ENCODE assay signal across 8 mouse cellular contexts in the genomic region with DNA sequence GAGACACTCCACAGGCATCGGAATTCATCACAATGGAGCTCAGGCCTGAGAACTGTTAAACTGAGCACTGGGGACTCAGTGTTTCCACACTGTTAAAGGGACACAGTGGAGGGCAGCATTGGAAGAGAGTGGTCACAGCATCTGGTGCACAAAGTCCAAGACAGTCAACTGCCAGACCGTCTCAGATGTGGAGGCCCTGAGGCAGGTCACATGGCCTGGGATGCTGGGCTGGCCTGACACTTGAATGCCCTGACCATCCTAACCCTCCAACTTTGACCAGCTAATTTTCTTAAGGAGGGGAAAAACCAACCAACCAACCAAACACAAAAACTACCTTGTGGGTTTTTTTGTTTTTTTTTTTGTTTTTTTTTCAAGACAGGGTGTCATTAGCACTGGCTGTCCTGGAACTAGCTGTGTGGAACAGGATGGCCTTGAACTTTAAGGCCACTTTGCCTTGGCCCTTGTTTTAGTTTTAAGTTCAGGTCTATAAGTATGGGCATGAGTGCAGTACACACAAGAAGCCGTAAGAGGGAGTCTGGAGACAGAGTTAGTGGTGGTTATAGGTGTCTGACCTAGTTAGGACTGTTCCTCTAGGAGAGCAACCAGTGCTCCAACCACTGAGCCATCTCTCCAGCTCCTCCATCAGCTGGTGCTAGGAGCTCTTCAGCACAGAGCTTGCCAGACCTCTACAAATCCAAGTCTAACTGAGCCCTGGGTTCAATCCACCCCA. TPM values are rescaled to one million over a fixed set of nuclear protein-coding genes. Genes with fewer than 3 reads are reported as not detected.
A peak's percentile ranks its signal among the peaks of the same experiment; 100 is the strongest.
DNase-seq lines count a peak whose midpoint lies in the region; ATAC-seq and TF ChIP-seq lines count a peak whose summit lies in the region.

No protein-coding gene starts in this region.

- 73% methylated on average over 3 of the region's 3 CpGs for WGBS in lung, embryonic 14.5 days
- 85% methylated on average over 3 of the region's 3 CpGs for WGBS in forebrain, postnatal 0 days

- TF ChIP-seq CTCF in lung, embryonic 14.5 days (IDR thresholded peaks at IDR 0.05; ENCODE audit: low read depth): peak; percentile 44
- peak; percentile 45 for TF ChIP-seq CTCF in forebrain, postnatal 0 days (IDR thresholded peaks at IDR 0.05; ENCODE audit: low read depth)

- H3K27me3 ChIP-seq in lung, embryonic 14.5 days (ENCODE audit: insufficient read depth, low read length): no peaks in the 10 kb centered on the region
- no peaks in the 10 kb centered on the region for H3K27me3 ChIP-seq in forebrain, postnatal 0 days (ENCODE audit: insufficient read depth, low read length)

- H3K27ac ChIP-seq in lung, embryonic 14.5 days (ENCODE audit: low read depth): no peak overlapping the region
- H3K27ac ChIP-seq in brown adipose tissue, adult 24 weeks (replicated peaks; ENCODE audit: low read depth, low read length): no peak overlapping the region
- no peak overlapping the region for H3K27ac ChIP-seq in forebrain, postnatal 0 days (ENCODE audit: low read depth, low read length)

- H3K4me2 ChIP-seq in lung, embryonic 14.5 days: peak overlapping the region; percentile 94
- H3K4me2 ChIP-seq in forebrain, postnatal 0 days (ENCODE audit: low read depth): peak overlapping the region; percentile 70; the same call in 1 of the 2 replicates

- H3K4me1 ChIP-seq in lung, embryonic 14.5 days (ENCODE audit: insufficient read depth): peaks cover 15% of the 10 kb centered on the region; the same call in 1 of the 2 replicates
- H3K4me1 ChIP-seq in brown adipose tissue, adult 24 weeks (ENCODE audit: control insufficient read depth, insufficient read depth, insufficient read length, low read length): peaks cover 25% of the 10 kb centered on the region
- peaks cover 14% of the 10 kb centered on the region for H3K4me1 ChIP-seq in forebrain, postnatal 0 days (ENCODE audit: insufficient read depth)

- peak overlapping the region; percentile 97; the same call in 1 of the 2 replicates for H3K4me3 ChIP-seq in lung, embryonic 14.5 days (ENCODE audit: low read depth, low read length)
- peak overlapping the region; percentile 80 for H3K4me3 ChIP-seq in brown adipose tissue, adult 24 weeks (ENCODE audit: insufficient read depth, low read depth, low read length)
- 0 out of 2 replicates have a peak overlapping the region, but pooled peaks have one; percentile 91 for H3K4me3 ChIP-seq in forebrain, postnatal 0 days (ENCODE audit: low read depth, low read length)

- no peak for ATAC-seq in lung, embryonic 14.5 days (ENCODE audit: insufficient read depth)
- ATAC-seq in forebrain, postnatal 0 days: no peak

- intact Hi-C loops in left cerebral cortex, postnatal 4 days (cut with DNase I): no loop called here

- no peaks in the 10 kb centered on the region for H3K9me3 ChIP-seq in lung, embryonic 14.5 days (ENCODE audit: low read depth, low read length)
- no peaks in the 10 kb centered on the region for H3K9me3 ChIP-seq in forebrain, postnatal 0 days (ENCODE audit: low read length)

- H3K36me3 ChIP-seq in lung, embryonic 14.5 days (ENCODE audit: insufficient read depth): peaks cover 16% of the 10 kb centered on the region
- H3K36me3 ChIP-seq in forebrain, postnatal 0 days (ENCODE audit: insufficient read depth): peaks cover 11% of the 10 kb centered on the region

- no peak overlapping the region; the same call in 1 of the 2 replicates for H3K9ac ChIP-seq in lung, embryonic 14.5 days
- 0 out of 2 replicates have a peak overlapping the region, but pooled peaks have one; percentile 95 for H3K9ac ChIP-seq in forebrain, postnatal 0 days

- DNase-seq in lung, embryonic 14.5 days: peak; percentile 39
- DNase-seq in lung, postnatal 25 days (ENCODE audit: low spot score): no peak
- no peak for DNase-seq in forebrain, postnatal 0 days
- DNase-seq in lung, postnatal 36 days: peak; percentile 27
- no peak for DNase-seq in left cerebral cortex, postnatal 4 days
- no peak for DNase-seq in frontal cortex, postnatal 36 days (ENCODE audit: low spot score in 2 of 2)
- DNase-seq in testis, postnatal 10 days (ENCODE audit: low spot score): no peak

RNA-seq across cellular contexts. Expression of gene Gm27021, which starts 2.0 kb away (rescaled TPM):
- 2.6 and 5.0 TPM in 2 replicates for polyA plus RNA-seq in lung, embryonic 14.5 days (2014; fragmentation: Nextera tagmentation; extraction: Ambion mirVana)
- not detected in 2 replicates for polyA plus RNA-seq in brown adipose tissue, adult 24 weeks (2012; ENCODE audit: insufficient read depth, insufficient read length, missing spikeins)
- 7.0 and 9.2 TPM in 2 replicates for total RNA-seq in forebrain, postnatal 0 days (2014; rRNA removed)
- 12.4 and 14.8 TPM in 2 replicates for polyA plus RNA-seq in forebrain, postnatal 0 days (2015; fragmentation: Nextera tagmentation; extraction: Ambion mirVana)
- total RNA-seq in left cerebral cortex, postnatal 4 days (2021): 1 to 10 TPM in 1 of 2 experiments, under 1 TPM in 1; 0.66 to 1.6 TPM

RNA-seq across cellular contexts. Expression of gene Cox4i1, which starts 2.1 kb away (rescaled TPM):
- 941 and 956 TPM in 2 replicates for polyA plus RNA-seq in lung, embryonic 14.5 days (2014; fragmentation: Nextera tagmentation; extraction: Ambion mirVana)
- 3,967 and 4,844 TPM in 2 replicates for polyA plus RNA-seq in brown adipose tissue, adult 24 weeks (2012; ENCODE audit: insufficient read depth, insufficient read length, missing spikeins)
- total RNA-seq in forebrain, postnatal 0 days (2014; rRNA removed): 436 and 703 TPM in 2 replicates
- polyA plus RNA-seq in forebrain, postnatal 0 days (2015; fragmentation: Nextera tagmentation; extraction: Ambion mirVana): 1,351 and 1,499 TPM in 2 replicates
- total RNA-seq in left cerebral cortex, postnatal 4 days (2021): 100 to 1,000 TPM; 723 to 731 TPM

RNA-seq across cellular contexts. Expression of gene Emc8, which starts 2.5 kb away (rescaled TPM):
- 289 and 315 TPM in 2 replicates for polyA plus RNA-seq in lung, embryonic 14.5 days (2014; fragmentation: Nextera tagmentation; extraction: Ambion mirVana)
- polyA plus RNA-seq in brown adipose tissue, adult 24 weeks (2012; ENCODE audit: insufficient read depth, insufficient read length, missing spikeins): 78.9 and 99.3 TPM in 2 replicates
- 29.1 and 43.7 TPM in 2 replicates for total RNA-seq in forebrain, postnatal 0 days (2014; rRNA removed)
- 104 and 113 TPM in 2 replicates for polyA plus RNA-seq in forebrain, postnatal 0 days (2015; fragmentation: Nextera tagmentation; extraction: Ambion mirVana)
- 10 to 100 TPM; 68.7 to 69.7 TPM for total RNA-seq in left cerebral cortex, postnatal 4 days (2021)

RNA-seq across cellular contexts. Expression of gene 1190005I06Rik, which starts 18.5 kb away (rescaled TPM):
- polyA plus RNA-seq in lung, embryonic 14.5 days (2014; fragmentation: Nextera tagmentation; extraction: Ambion mirVana): 3.1 and 5.1 TPM in 2 replicates
- polyA plus RNA-seq in brown adipose tissue, adult 24 weeks (2012; ENCODE audit: insufficient read depth, insufficient read length, missing spikeins): 49.2 and 62.6 TPM in 2 replicates
- 18.5 and 25.9 TPM in 2 replicates for total RNA-seq in forebrain, postnatal 0 days (2014; rRNA removed)
- 21.7 and 22.7 TPM in 2 replicates for polyA plus RNA-seq in forebrain, postnatal 0 days (2015; fragmentation: Nextera tagmentation; extraction: Ambion mirVana)
- total RNA-seq in left cerebral cortex, postnatal 4 days (2021): 10 to 100 TPM in 1 of 2 experiments, 1 to 10 TPM in 1; 6.2 to 10.3 TPM

Comparison
In these comparisons a context has a peak if more than half of its experiments do, and no peak if none do; other contexts are left out.
1. DNase-seq: peak in lung, embryonic 14.5 days (single experiment) and lung, postnatal 36 days (single experiment); none in lung, postnatal 25 days (single experiment), forebrain, postnatal 0 days (single experiment), left cerebral cortex, postnatal 4 days (single experiment), frontal cortex, postnatal 36 days (0 of 2) and testis, postnatal 10 days (single experiment).
2. Peak in every context shown above with its lines, with median percentiles within 50 percentile points of each other: H3K4me3 ChIP-seq.